Mouse (Mus musculus) hindbrain, embryonic 15.5 days (tissue): ENCODE data around the gene Ahcy. TPM values are rescaled to one million over a fixed set of nuclear protein-coding genes. Genes with fewer than 3 reads are reported as not detected.
"Not testable (repeated sequence)": the region's sequence is repeated elsewhere in the genome, so short reads cannot be mapped to it uniquely, and the experiment has no call there.

Experiments
- ATAC-seq: fragments of 200-750 bp; cut with Nextera tagmentation; 2 replicates; pipeline ENCODE4 v1.8.0; 2017; ENCODE audit warnings: low read depth, moderate number of reproducible peaks, moderate TSS enrichment; ENCODE audit not compliant: low FRiP score
- H3K27ac ChIP-seq: fragments of 300-500 bp; sonication (generic); replicated peaks from 2 replicates; pipeline ENCODE4 v1.5.1; 2015; ENCODE audit warnings: mild to moderate bottlenecking, inconsistent platforms
- H3K27me3 ChIP-seq: fragments of 300-500 bp; sonication (generic); 2 replicates; pipeline ENCODE4 v1.6.1; 2015; ENCODE audit warnings: control low read depth, inconsistent platforms
- H3K36me3 ChIP-seq: fragments of 300-500 bp; sonication (generic); 2 replicates; pipeline ENCODE4 v1.6.1; 2015; ENCODE audit warnings: control low read depth, inconsistent platforms
- H3K4me1 ChIP-seq: fragments of 300-500 bp; sonication (generic); replicated peaks from 2 replicates; pipeline ENCODE4 v1.6.1; 2015; ENCODE audit warnings: control low read depth, inconsistent platforms
- H3K4me2 ChIP-seq: fragments of 300-500 bp; sonication (generic); 2 replicates; pipeline ENCODE4 v1.6.1; 2015; ENCODE audit warnings: moderate library complexity, mild to moderate bottlenecking, inconsistent platforms
- H3K4me3 ChIP-seq: fragments of 300-500 bp; sonication (generic); 2 replicates; pipeline ENCODE4 v1.5.1; 2015; ENCODE audit warnings: mild to moderate bottlenecking, inconsistent platforms
- H3K9ac ChIP-seq: fragments of 300-500 bp; sonication (generic); 2 replicates; pipeline ENCODE4 v1.6.1; 2015; ENCODE audit warnings: inconsistent platforms
- H3K9me3 ChIP-seq: fragments of 300-500 bp; sonication (generic); 2 replicates; pipeline ENCODE4 v1.6.1; 2016; ENCODE audit warnings: control low read depth, inconsistent platforms
- WGBS: fragments of 180-500 bp; shearing (Covaris S2); methylation state at CpG from one replicate; pipeline ENCODE4 v1.1.7; 2015; 5-methylcytosine and 5-hydroxymethylcytosine counted together
- polyA plus RNA-seq: library from polyadenylated mRNA; unstranded; fragments of >200 nt; fragmentation: Nextera tagmentation; extraction: Ambion mirVana; gene quantifications from 2 replicates; pipeline ENCODE4 v1.2.1, GENCODE M21; 2015

Ahcy gene
- polyA plus RNA-seq, result 35.1 and 37.2 TPM in 2 replicates

- peak within 1 kb of the TSS; percentile 79 for H3K4me3 ChIP-seq
- H3K27ac ChIP-seq, result peak within 1 kb of the TSS; percentile 84
- under 1% methylated on average over 56 of the region's 56 CpGs for WGBS
- peaks cover 26% of the 10 kb centered on the region for H3K4me1 ChIP-seq
- no peaks in the 10 kb centered on the region for H3K27me3 ChIP-seq
- H3K4me2 ChIP-seq, result peak within 1 kb of the TSS; percentile 65
- no peaks in the 10 kb centered on the region for H3K36me3 ChIP-seq
- H3K9ac ChIP-seq, result peak within 1 kb of the TSS; percentile 60
- no peaks in the 10 kb centered on the region for H3K9me3 ChIP-seq
- peak; percentile 96 for ATAC-seq
Measured at GRCm38 (mm10) chr2:155073978-155074765, at the start of gene Ahcy. TSS of gene Ahcy (minus strand) at chr2:155074497.

DNA sequence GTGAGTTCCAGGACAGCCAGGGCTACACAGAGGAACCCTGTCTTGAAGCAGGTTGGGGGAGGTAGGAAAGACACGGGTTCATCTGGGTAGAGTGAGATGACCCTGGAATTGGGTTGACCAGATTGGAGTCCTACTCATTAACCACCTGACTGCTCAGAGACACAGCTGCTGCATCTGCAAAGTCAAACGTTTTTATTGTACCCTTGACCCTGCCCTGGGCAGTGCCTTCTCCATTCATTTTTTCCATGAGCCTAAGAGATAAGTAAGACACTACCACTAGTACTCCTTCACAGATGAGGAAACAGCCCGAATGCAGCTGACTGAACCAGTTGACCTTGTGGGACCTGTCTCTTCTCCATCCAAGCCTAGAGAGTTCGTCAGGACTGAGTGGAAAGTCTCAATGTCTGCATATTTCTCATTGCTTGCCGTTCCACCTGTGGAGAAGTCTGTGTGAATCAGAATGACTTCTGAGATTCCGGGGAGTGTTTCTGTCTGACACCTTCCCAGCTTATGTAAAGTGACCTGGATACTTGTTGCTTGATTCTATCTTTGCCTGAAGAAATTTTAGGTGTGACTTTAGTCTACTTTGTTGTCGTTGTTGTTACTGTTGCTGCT is 41.0 kb upstream of the Ahcy start:
- Histone ChIP-seq H3K4me1 (no peaks in the 10 kb centered on the region), H3K4me2 (no peak overlapping the region), H3K9me3 (0 out of 2 replicates have a peak, but pooled peaks cover 6% of the 10 kb centered on the region), H3K9ac (no peak overlapping the region), H3K27ac (no peak overlapping the region), H3K4me3 (no peak overlapping the region), H3K36me3 (no peaks in the 10 kb centered on the region), H3K27me3 (no peaks in the 10 kb centered on the region)
- WGBS, result 78% methylated on average over 7 of the region's 7 CpGs
- no peak for ATAC-seq

- not testable (repeated sequence) for H3K4me1 ChIP-seq, H3K36me3 ChIP-seq, H3K27me3 ChIP-seq, ATAC-seq, H3K4me3 ChIP-seq, H3K9me3 ChIP-seq, H3K27ac ChIP-seq, H3K9ac ChIP-seq, H3K4me2 ChIP-seq
- WGBS, result 81% methylated on average over 9 of the region's 9 CpGs
Measured at GRCm38 (mm10) chr2:155107276-155107675, 33.0 kb upstream of the Ahcy start.

GRCm38 (mm10) chr2:155103607-155104006 is 29.3 kb upstream of the Ahcy start:
- ATAC-seq, result no peak
- Histone ChIP-seq H3K4me1 (no peaks in the 10 kb centered on the region), H3K27me3 (no peaks in the 10 kb centered on the region), H3K9me3 (no peaks in the 10 kb centered on the region), H3K36me3 (no peaks in the 10 kb centered on the region), H3K4me3 (no peak overlapping the region), H3K4me2 (no peak overlapping the region), H3K27ac (no peak overlapping the region), H3K9ac (no peak overlapping the region)
- WGBS, result 57% methylated on average over 6 of the region's 6 CpGs

DNA sequence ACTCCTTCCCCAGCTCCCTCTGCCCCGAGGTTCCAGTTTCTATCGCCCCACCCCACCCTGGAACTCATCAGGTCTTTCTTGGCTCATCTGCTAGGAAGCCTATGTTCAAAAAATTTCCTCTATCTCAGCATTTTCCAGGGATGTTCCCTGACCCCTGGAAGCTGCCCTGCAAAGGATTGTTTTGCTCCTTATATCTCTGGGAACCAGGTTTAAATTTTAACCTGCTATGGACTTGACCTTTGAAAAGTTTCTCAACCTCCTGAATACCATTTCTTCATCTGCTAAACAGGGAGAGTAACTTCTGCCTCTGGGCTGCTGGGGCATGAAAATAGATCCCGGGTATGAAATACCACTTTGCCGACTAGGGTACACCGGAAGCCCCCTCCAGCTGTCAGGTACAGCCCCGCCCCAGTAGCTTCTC is 27.5 kb upstream of the Ahcy start:
- H3K4me2 ChIP-seq, result no peak overlapping the region
- no peaks in the 10 kb centered on the region for H3K9me3 ChIP-seq
- no peaks in the 10 kb centered on the region for H3K27me3 ChIP-seq
- no peaks in the 10 kb centered on the region for H3K4me1 ChIP-seq
- no peak overlapping the region for H3K4me3 ChIP-seq
- WGBS, result 61% methylated on average over 6 of the region's 6 CpGs
- H3K9ac ChIP-seq, result no peak overlapping the region
- no peaks in the 10 kb centered on the region for H3K36me3 ChIP-seq
- no peak overlapping the region for H3K27ac ChIP-seq
- ATAC-seq, result no peak

GRCm38 (mm10) chr2:155100796-155101259 is 26.5 kb upstream of the Ahcy start:
- Histone ChIP-seq H3K4me2 (no peak overlapping the region), H3K36me3 (no peaks in the 10 kb centered on the region), H3K9ac (no peak overlapping the region), H3K4me1 (no peaks in the 10 kb centered on the region), H3K9me3 (no peaks in the 10 kb centered on the region), H3K27ac (no peak overlapping the region), H3K4me3 (no peak overlapping the region), H3K27me3 (no peaks in the 10 kb centered on the region)
- ATAC-seq, result no peak
- WGBS, result 93% methylated on average over 3 of the region's 3 CpGs

GRCm38 (mm10) chr2:155099994-155100795 is 25.9 kb upstream of the Ahcy start:
- no peak for ATAC-seq
- no peak overlapping the region for H3K9ac ChIP-seq
- 90% methylated on average over 14 of the region's 14 CpGs for WGBS
- no peak overlapping the region for H3K27ac ChIP-seq
- H3K9me3 ChIP-seq, result no peaks in the 10 kb centered on the region
- no peaks in the 10 kb centered on the region for H3K36me3 ChIP-seq
- no peaks in the 10 kb centered on the region for H3K27me3 ChIP-seq
- H3K4me3 ChIP-seq, result no peak overlapping the region
- no peaks in the 10 kb centered on the region for H3K4me1 ChIP-seq
- H3K4me2 ChIP-seq, result no peak overlapping the region

GRCm38 (mm10) chr2:155099421-155099820 is 25.1 kb upstream of the Ahcy start:
- H3K9ac ChIP-seq, result no peak overlapping the region
- WGBS, result 64% methylated on average over 7 of the region's 7 CpGs
- no peak overlapping the region for H3K27ac ChIP-seq
- H3K4me1 ChIP-seq, result no peaks in the 10 kb centered on the region
- no peaks in the 10 kb centered on the region for H3K36me3 ChIP-seq
- H3K4me3 ChIP-seq, result no peak overlapping the region
- ATAC-seq, result no peak
- H3K27me3 ChIP-seq, result no peaks in the 10 kb centered on the region
- no peak overlapping the region for H3K4me2 ChIP-seq
- H3K9me3 ChIP-seq, result no peaks in the 10 kb centered on the region

DNA sequence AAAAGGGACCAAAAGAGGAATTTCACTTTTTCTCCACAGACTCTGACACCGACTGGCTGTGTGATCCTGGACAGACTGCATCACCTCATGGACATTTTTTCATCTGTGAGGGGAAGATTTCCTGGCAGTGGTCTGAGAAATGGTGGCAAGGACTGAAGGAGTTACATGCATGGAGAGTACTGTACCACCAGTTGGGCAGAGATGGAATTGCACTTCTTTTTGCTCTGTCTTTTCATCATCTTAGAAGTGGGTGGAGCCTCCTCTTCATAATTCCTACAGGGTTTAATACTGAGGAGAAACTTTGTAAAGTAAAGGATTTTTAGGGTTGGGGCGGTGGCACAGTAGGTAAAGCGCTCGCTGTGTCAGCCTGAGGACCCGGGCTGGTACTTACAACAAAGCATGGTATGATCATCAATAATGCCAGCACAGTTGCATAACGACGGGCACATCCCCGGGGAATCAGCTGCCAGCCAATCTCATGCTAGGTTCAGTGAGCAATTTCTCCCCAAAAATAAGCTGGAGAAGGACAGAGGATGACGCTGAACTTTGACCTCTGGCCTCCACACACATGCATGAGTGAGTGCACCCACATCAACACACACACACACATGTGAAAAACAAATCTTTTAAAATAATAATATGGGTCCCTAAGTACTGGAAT is 24.6 kb upstream of the Ahcy start:
- H3K27ac ChIP-seq, result no peak overlapping the region
- no peak overlapping the region for H3K9ac ChIP-seq

GRCm38 (mm10) chr2:155093418-155093817 is 19.1 kb upstream of the Ahcy start:
- ATAC-seq, result no peak

More for the DNA sequence above, 24.6 kb upstream of the Ahcy start:
- no peak for ATAC-seq
- Histone ChIP-seq H3K27me3 (no peaks in the 10 kb centered on the region), H3K4me3 (no peak overlapping the region), H3K9me3 (no peaks in the 10 kb centered on the region), H3K36me3 (no peaks in the 10 kb centered on the region), H3K4me2 (no peak overlapping the region), H3K4me1 (no peaks in the 10 kb centered on the region)
- WGBS, result 79% methylated on average over 9 of the region's 9 CpGs

GRCm38 (mm10) chr2:155091743-155092075 is 17.4 kb upstream of the Ahcy start:
- no peaks in the 10 kb centered on the region for H3K9me3 ChIP-seq
- no peaks in the 10 kb centered on the region for H3K36me3 ChIP-seq
- H3K9ac ChIP-seq, result no peak overlapping the region
- no peak overlapping the region for H3K4me2 ChIP-seq
- WGBS, result 85% methylated on average over 3 of the region's 3 CpGs
- H3K4me1 ChIP-seq, result no peaks in the 10 kb centered on the region
- H3K4me3 ChIP-seq, result no peak overlapping the region
- no peaks in the 10 kb centered on the region for H3K27me3 ChIP-seq
- H3K27ac ChIP-seq, result no peak overlapping the region
- ATAC-seq, result no peak

More at GRCm38 (mm10) chr2:155093418-155093817, 19.1 kb upstream of the Ahcy start:
- Histone ChIP-seq H3K4me1 (no peaks in the 10 kb centered on the region), H3K9me3 (no peaks in the 10 kb centered on the region), H3K9ac (no peak overlapping the region), H3K27me3 (no peaks in the 10 kb centered on the region), H3K4me2 (no peak overlapping the region), H3K4me3 (no peak overlapping the region), H3K36me3 (no peaks in the 10 kb centered on the region), H3K27ac (no peak overlapping the region)
- 65% methylated on average over 4 of the region's 4 CpGs for WGBS
